19 mouse cellular contexts compared by ENCODE assay signal in genomic region chr14:25011926-25012325, GRCm38 (mm10).
DNase-seq lines count a peak whose midpoint lies in the region; ATAC-seq and TF ChIP-seq lines count a peak whose summit lies in the region.
"Had no signal": no experiment of that assay in that cellular context is flagged by ENCODE, and none has a peak within 500 bp of the region (broad histone marks: within the 10 kb centered on the region; RNA-seq: fewer than 3 reads in every experiment).

No protein-coding gene starts in this region.

- H3K27me3 ChIP-seq in limb, embryonic 13.5 days: no peaks in the 10 kb centered on the region
- H3K27me3 ChIP-seq: forebrain, embryonic 13.5 days; hindbrain, embryonic 12.5 days had no signal

- DNase-seq in layer of hippocampus, adult 18-20 months (ENCODE audit: low spot score in 2 of 2): peak; percentile 45 to 60
- no peak for DNase-seq in layer of hippocampus, postnatal 25 days (ENCODE audit: extremely low spot score in 1 of 2, low spot score in 1 of 2)
- DNase-seq in retina, postnatal 1 day: peak; percentile 49
- DNase-seq in retina, embryonic 14.5 days (ENCODE audit: low spot score): no peak
- peak; percentile 75 for DNase-seq in brain, adult 2 months (ENCODE audit: low read depth, low spot score)
- no peak for DNase-seq in lung, adult 2 months
- DNase-seq: adrenal gland, postnatal 14 days; cerebellum, adult 18-20 months; cerebellum, adult 9-11 months; cerebellum, postnatal 36 days; forebrain, postnatal 0 days; gastrocnemius, postnatal 36 days; heart, adult 18-20 months; heart, postnatal 10 days; heart, postnatal 4 days had no signal

- TF ChIP-seq POLR2A in lung, adult 2 months (IDR thresholded peaks at IDR 0.05; ENCODE audit: borderline replicate concordance, extremely low read depth, low read depth, low read length): no peak

- 65% methylated on average over 3 of the region's 3 CpGs for WGBS in limb, embryonic 13.5 days
- 55% methylated on average over 3 of the region's 3 CpGs for WGBS in lung, adult 2 months

- H3K36me3 ChIP-seq in limb, embryonic 13.5 days: no peaks in the 10 kb centered on the region
- H3K36me3 ChIP-seq: heart, embryonic 10.5 days; hindbrain, embryonic 12.5 days had no signal

- peaks cover 41% of the 10 kb centered on the region for H3K4me1 ChIP-seq in limb, embryonic 13.5 days
- H3K4me1 ChIP-seq in lung, adult 2 months (ENCODE audit: control insufficient read depth, insufficient read depth, low read length): no peaks in the 10 kb centered on the region

- peak overlapping the region; percentile 22; the same call in 1 of the 2 replicates for H3K27ac ChIP-seq in limb, embryonic 13.5 days
- H3K27ac ChIP-seq: forebrain, embryonic 13.5 days; heart, embryonic 10.5 days; hindbrain, embryonic 12.5 days had no signal

- no peak overlapping the region for H3K4me3 ChIP-seq in limb, embryonic 13.5 days
- no peak overlapping the region for H3K4me3 ChIP-seq in lung, adult 2 months (replicated peaks; ENCODE audit: extremely low read depth, low read depth, low read length)
- H3K4me3 ChIP-seq: forebrain, embryonic 13.5 days; heart, embryonic 10.5 days; hindbrain, embryonic 12.5 days had no signal

- no peak for ATAC-seq in limb, embryonic 13.5 days (ENCODE audit: low FRiP score, low read depth)
- ATAC-seq: forebrain, embryonic 13.5 days; forebrain, postnatal 0 days had no signal

- no peak overlapping the region for H3K9ac ChIP-seq in limb, embryonic 13.5 days
- H3K9ac ChIP-seq: forebrain, embryonic 13.5 days; forebrain, postnatal 0 days; hindbrain, embryonic 12.5 days had no signal

- no peak overlapping the region for H3K4me2 ChIP-seq in limb, embryonic 13.5 days (replicated peaks)
- H3K4me2 ChIP-seq: forebrain, embryonic 13.5 days; hindbrain, embryonic 12.5 days had no signal

- no peaks in the 10 kb centered on the region for H3K9me3 ChIP-seq in limb, embryonic 13.5 days
- H3K9me3 ChIP-seq: forebrain, embryonic 13.5 days; heart, embryonic 10.5 days; hindbrain, embryonic 12.5 days had no signal

- no peak for TF ChIP-seq CTCF in lung, adult 2 months (IDR thresholded peaks at IDR 0.05; ENCODE audit: insufficient read depth, low read length)

Comparison
In these comparisons a context has a peak if more than half of its experiments do, and no peak if none do; other contexts are left out.
1. DNase-seq: peak in layer of hippocampus, adult 18-20 months (2 of 2), retina, postnatal 1 day (single experiment) and brain, adult 2 months (single experiment); none in layer of hippocampus, postnatal 25 days (0 of 2), retina, embryonic 14.5 days (single experiment) and lung, adult 2 months (single experiment).